Mouse (Mus musculus) sigmoid colon, adult 10 weeks (tissue): Measurements from ENCODE around the gene Scgb2b20. TPM values are rescaled to one million over a fixed set of nuclear protein-coding genes. Genes with fewer than 3 reads are reported as not detected.

Source experiments
- polyA plus RNA-seq: library from polyadenylated mRNA; stranded (reverse); fragments of 350-450 nt; fragmentation: Illumina TruSeq; extraction: RNeasy Lipid Tissue Mini Kit (QIAGEN cat#74804); gene quantifications from one replicate; pipeline ENCODE4 v1.2.3, GENCODE M21; 2014; ENCODE audit warnings: low read depth, low replicate concordance

Scgb2b20 gene
- polyA plus RNA-seq = 1.2 TPM

DNA sequence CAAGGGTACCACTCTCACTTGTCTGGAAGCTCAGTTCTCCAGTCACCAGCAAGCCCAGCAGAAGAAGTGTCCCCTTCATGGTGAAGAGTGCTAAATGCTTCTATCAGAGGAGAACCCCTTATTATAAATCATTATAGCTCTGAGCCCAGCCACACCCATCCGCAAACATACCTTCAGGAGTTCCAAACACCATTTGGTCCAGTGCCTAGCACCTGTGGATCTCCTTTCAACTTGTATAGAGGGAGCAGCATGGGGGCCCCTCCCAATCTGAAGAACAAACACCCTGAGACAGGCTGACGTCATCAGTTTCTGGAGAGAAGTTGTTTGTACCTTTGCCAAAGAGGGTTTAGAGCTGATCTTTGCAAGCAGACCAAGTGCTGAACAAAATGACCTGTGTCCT, at the start of gene Scgb2b20:
Scgb2b20 (minus strand) TSS at position 101 of the 400 bp plus-strand sequence.

DNA sequence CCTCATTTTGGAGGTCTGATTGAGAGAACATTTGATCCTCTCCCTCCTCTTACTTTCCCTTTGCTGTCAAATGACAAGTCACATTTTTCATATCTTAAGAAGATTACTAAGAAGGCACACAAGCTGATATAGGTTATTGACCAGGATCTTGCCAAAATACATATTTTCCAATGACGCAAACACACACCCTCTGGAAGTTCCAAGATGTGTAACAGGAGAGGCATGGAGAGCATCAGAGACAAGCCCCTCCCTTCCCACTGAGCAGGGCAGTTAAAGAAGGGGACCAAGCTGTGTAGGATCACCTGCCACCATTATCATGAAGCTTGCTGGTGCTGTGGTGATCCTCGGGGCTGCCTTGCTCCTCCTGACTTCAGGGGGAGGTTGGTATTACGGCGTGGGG, 6.8 kb upstream of the Scgb2b20 start, which contains the start of gene Scgb1b20:
Scgb1b20 (plus strand) TSS at position 301 of the 400 bp plus-strand sequence.

Other genes with a start within 250 kb of the Scgb2b20 start
- not detected for gene Scgb2b18, start 192.5 kb downstream of the Scgb2b20 start, polyA plus RNA-seq
- not detected for gene Scgb1b18, start 180.8 kb downstream of the Scgb2b20 start, polyA plus RNA-seq
- gene Scgb2b19, start 86.0 kb downstream of the Scgb2b20 start, polyA plus RNA-seq = not detected
- gene Scgb1b19, start 79.0 kb downstream of the Scgb2b20 start, polyA plus RNA-seq = not detected
- gene Scgb1b20, start 6.9 kb upstream of the Scgb2b20 start, polyA plus RNA-seq = not detected
- not detected for gene Scgb2b21, start 154.1 kb upstream of the Scgb2b20 start, polyA plus RNA-seq